Mouse (Mus musculus) MEL (cell line): ENCODE results near the gene Rab14. TPM values are rescaled to one million over a fixed set of nuclear protein-coding genes. Genes with fewer than 3 reads are reported as not detected.

Experiments
- DNase-seq: peaks from one replicate; pipeline ENCODE4 v3.0.0; 2011; ENCODE audit warnings: low read depth, low spot score
- H3K27ac ChIP-seq: 2 replicates; pipeline ENCODE4 v1.5.1; 2012; ENCODE audit warnings: low read depth, mild to moderate bottlenecking, control low read depth, low read length, moderate library complexity; ENCODE audit not compliant: control insufficient read depth
- H3K27me3 ChIP-seq, 2 experiments: fragments of 150-350 bp in 1 of 2; sonication (generic) in 1 of 2; 2 replicates each; pipeline ENCODE4 v1.6.1; 2012; ENCODE audit warnings: low read length in 2 of 2, mild to moderate bottlenecking in 2 of 2, improper control_type of control experiment in 1 of 2, moderate library complexity in 1 of 2; ENCODE audit not compliant: insufficient read depth in 2 of 2, control insufficient read depth in 1 of 2
- H3K36me3 ChIP-seq, 2 experiments: 2 replicates each; pipeline ENCODE4 v1.6.1; 2012 to 2014; ENCODE audit warnings: low read length in 2 of 2, improper control_type of control experiment in 1 of 2, inconsistent platforms in 1 of 2, mild to moderate bottlenecking in 1 of 2; ENCODE audit not compliant: insufficient read depth in 2 of 2, control insufficient read depth in 1 of 2
- H3K4me1 ChIP-seq, 2 experiments: fragments of 150-350 bp in 1 of 2; sonication (generic) in 1 of 2; 2 replicates each; pipeline ENCODE4 v1.6.1; 2012; ENCODE audit warnings: low read length in 2 of 2, improper control_type of control experiment in 1 of 2, mild to moderate bottlenecking in 1 of 2; ENCODE audit not compliant: insufficient read depth in 2 of 2, control insufficient read depth in 1 of 2
- H3K4me3 ChIP-seq, 2 experiments: fragments of 150-350 bp in 1 of 2; sonication (generic) in 1 of 2; 2 replicates each; pipeline ENCODE4 v1.5.1; 2012; ENCODE audit warnings: low read depth in 2 of 2, low read length in 2 of 2, mild to moderate bottlenecking in 2 of 2, moderate library complexity in 2 of 2, control low read depth in 1 of 2, improper control_type of control experiment in 1 of 2; ENCODE audit not compliant: control insufficient read depth in 1 of 2, insufficient read depth in 1 of 2
- H3K79me2 ChIP-seq: 2 replicates; pipeline ENCODE4 v1.6.1; 2012; ENCODE audit warnings: mild to moderate bottlenecking, low read length, moderate library complexity; ENCODE audit not compliant: control insufficient read depth, poor library complexity, insufficient read depth
- H3K9ac ChIP-seq: 2 replicates; pipeline ENCODE4 v1.6.1; 2012; ENCODE audit warnings: low read depth, mild to moderate bottlenecking, control low read depth, low read length, moderate library complexity; ENCODE audit not compliant: control insufficient read depth, poor library complexity, severe bottlenecking
- H3K9me3 ChIP-seq: fragments of 150-350 bp; sonication (generic); replicated peaks from 2 replicates; pipeline ENCODE4 v1.6.1; 2012; ENCODE audit warnings: mild to moderate bottlenecking, low read length, improper control_type of control experiment, moderate library complexity; ENCODE audit not compliant: insufficient read depth
- BHLHE40 ChIP-seq: IDR thresholded peaks from 2 replicates; pipeline ENCODE4 v1.6.1; 2012; ENCODE audit warnings: low read depth, mild to moderate bottlenecking, inconsistent platforms, low read length, improper control_type of control experiment, borderline replicate concordance
- CTCF ChIP-seq, 3 experiments: IDR thresholded peaks in 2 of 3; conservative IDR thresholded peaks in 1 of 3; 2 replicates each; pipeline ENCODE4 v1.5.1; 2011 to 2012; ENCODE audit warnings: low read length in 3 of 3, low read depth in 2 of 3, mild to moderate bottlenecking in 2 of 3, improper control_type of control experiment in 1 of 3, inconsistent platforms in 1 of 3, mixed read lengths in 1 of 3, moderate library complexity in 1 of 3; ENCODE audit not compliant: control insufficient read depth in 1 of 3, insufficient read depth in 1 of 3, poor library complexity in 1 of 3, severe bottlenecking in 1 of 3
- E2F4 ChIP-seq: IDR thresholded peaks from 2 replicates; pipeline ENCODE4 v1.6.1; 2011; ENCODE audit warnings: low read depth, low read length, improper control_type of control experiment, borderline replicate concordance
- GABPA ChIP-seq: IDR thresholded peaks from 2 replicates; pipeline ENCODE4 v1.6.1; 2012; ENCODE audit warnings: low read depth, mild to moderate bottlenecking, inconsistent platforms, low read length, improper control_type of control experiment, moderate library complexity
- JUND ChIP-seq: IDR thresholded peaks from 2 replicates; pipeline ENCODE4 v1.6.1; 2011; ENCODE audit warnings: low read depth, mild to moderate bottlenecking, improper control_type of control experiment, low read length
- MAZ ChIP-seq: IDR thresholded peaks from 2 replicates; pipeline ENCODE4 v1.6.1; 2012; ENCODE audit warnings: low read depth, mild to moderate bottlenecking, inconsistent platforms, low read length, improper control_type of control experiment
- MEF2A ChIP-seq: IDR thresholded peaks from 2 replicates; pipeline ENCODE4 v1.6.1; 2014; ENCODE audit warnings: low read depth, mild to moderate bottlenecking, inconsistent platforms, low read length, improper control_type of control experiment; ENCODE audit not compliant: poor library complexity, insufficient replicate concordance, severe bottlenecking; ENCODE audit errors: extremely low read depth
- NRF1 ChIP-seq: IDR thresholded peaks from 2 replicates; pipeline ENCODE4 v1.6.1; 2014; ENCODE audit warnings: low read depth, mild to moderate bottlenecking, inconsistent platforms, low read length, improper control_type of control experiment, moderate library complexity; ENCODE audit not compliant: poor library complexity, insufficient read depth, severe bottlenecking
- POLR2A ChIP-seq, 2 experiments: IDR thresholded peaks; 2 replicates each; pipeline ENCODE4 v1.6.1; 2011 to 2012; ENCODE audit warnings: low read length in 2 of 2, mild to moderate bottlenecking in 2 of 2, control low read depth in 1 of 2, improper control_type of control experiment in 1 of 2, low read depth in 1 of 2, moderate library complexity in 1 of 2; ENCODE audit not compliant: control insufficient read depth in 1 of 2, insufficient read depth in 1 of 2, poor library complexity in 1 of 2
- POLR2AphosphoS5 ChIP-seq: IDR thresholded peaks from 2 replicates; pipeline ENCODE4 v1.6.1; 2012; ENCODE audit warnings: low read depth, borderline replicate concordance, mild to moderate bottlenecking, inconsistent platforms, low read length, moderate library complexity, mixed read lengths
- RAD21 ChIP-seq: IDR thresholded peaks from 2 replicates; pipeline ENCODE4 v1.6.1; 2011; ENCODE audit warnings: mild to moderate bottlenecking, low read depth, low read length, improper control_type of control experiment
- TAL1 ChIP-seq: IDR thresholded peaks from 2 replicates; pipeline ENCODE4 v1.6.1; 2012; ENCODE audit warnings: mild to moderate bottlenecking, inconsistent platforms, low read length, moderate library complexity, mixed read lengths
- TBP ChIP-seq: IDR thresholded peaks from 2 replicates; pipeline ENCODE4 v1.8.0; 2011; ENCODE audit warnings: low read depth, low read length, improper control_type of control experiment
- USF1 ChIP-seq: IDR thresholded peaks from 2 replicates; pipeline ENCODE4 v1.6.1; 2014; ENCODE audit warnings: low read depth, mild to moderate bottlenecking, inconsistent platforms, low read length, improper control_type of control experiment, moderate library complexity
- USF2 ChIP-seq, 2 experiments: IDR thresholded peaks; 2 replicates each; pipeline ENCODE4 v1.6.1; 2011 to 2012; ENCODE audit warnings: improper control_type of control experiment in 2 of 2, low read length in 2 of 2, borderline replicate concordance in 1 of 2, inconsistent platforms in 1 of 2, low read depth in 1 of 2, mild to moderate bottlenecking in 1 of 2; ENCODE audit not compliant: insufficient read depth in 1 of 2
- ZC3H11A ChIP-seq: IDR thresholded peaks from 2 replicates; pipeline ENCODE4 v1.6.1; 2012; ENCODE audit warnings: low read depth, mild to moderate bottlenecking, inconsistent platforms, low read length, improper control_type of control experiment
- ZKSCAN1 ChIP-seq: IDR thresholded peaks from 2 replicates; pipeline ENCODE4 v1.6.1; 2012; ENCODE audit warnings: low read depth, mild to moderate bottlenecking, inconsistent platforms, low read length, improper control_type of control experiment, moderate library complexity
- ZNF384 ChIP-seq: IDR thresholded peaks from 2 replicates; pipeline ENCODE4 v1.6.1; 2012; ENCODE audit warnings: low read depth, mild to moderate bottlenecking, inconsistent platforms, low read length, improper control_type of control experiment
- polyA plus RNA-seq, 2 experiments: library from polyadenylated mRNA; stranded (reverse) in 1 of 2; unstranded in 1 of 2; fragments of >175 nt in 1 of 2; fragments of >200 nt in 1 of 2; gene quantifications; 2 replicates each; pipeline versions ENCODE4 v1.2.1 to v1.2.4; 2012; ENCODE audit warnings: low replicate concordance in 2 of 2, low read depth in 1 of 2; ENCODE audit not compliant: insufficient read length in 2 of 2, insufficient read depth in 1 of 2, missing spikeins in 1 of 2
- total RNA-seq: library from RNA; depleted of rRNA; stranded (reverse); fragments of 300-350 nt; gene quantifications from 2 replicates; pipeline ENCODE4 v1.2.3, GENCODE M21; 2012

The Rab14 gene
- total and polyA plus RNA-seq, 3 experiments = 28.1 to 81.6 (median 78.1) TPM

DNA sequence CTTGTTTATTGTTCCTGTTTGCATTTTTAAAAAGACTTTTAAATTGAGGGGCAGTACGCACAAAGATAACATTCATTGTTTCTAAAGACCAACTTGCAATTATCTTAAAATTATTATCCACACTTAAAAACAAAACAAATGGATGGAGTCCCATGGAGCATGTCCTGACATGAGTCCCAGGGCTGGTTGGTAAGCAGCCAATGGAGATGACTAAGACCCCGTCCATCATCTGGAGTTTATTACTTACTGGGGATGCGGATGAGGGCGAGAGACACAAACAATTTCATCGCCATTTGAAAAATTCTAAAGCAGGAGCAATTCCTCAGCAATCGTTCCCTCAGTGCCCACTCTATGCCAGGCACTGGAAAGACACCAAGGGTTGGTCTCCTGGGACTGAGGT lies 34.1 kb upstream of the Rab14 start:
- Histone ChIP-seq H3K36me3 (peaks cover 0 to 11% of the 10 kb centered on the region in 2 experiments; a peak in 2 of 4 replicates), H3K79me2 (no peaks in the 10 kb centered on the region), H3K4me1 (peaks cover 0 to 16% of the 10 kb centered on the region in 2 experiments; a peak in 2 of 4 replicates), H3K4me3 (no peak overlapping the region), H3K27me3 (peaks cover 0 to 4% of the 10 kb centered on the region in 2 experiments; a peak in 2 of 4 replicates), H3K9ac (no peak overlapping the region), H3K9me3 (no peaks in the 10 kb centered on the region), H3K27ac (no peak overlapping the region)
- DNase-seq = no peak
- TF ChIP-seq ZNF384 (no peak), RAD21 (no peak), TBP (no peak)

GRCm38 (mm10) chr2:35233898-35234297 lies 33.0 kb upstream of the Rab14 start:
- H3K27ac ChIP-seq = no peak overlapping the region
- TF ChIP-seq NRF1 (no peak), TBP (no peak), JUND (no peak), MAZ (no peak), USF1 (no peak), ZC3H11A (no peak), MEF2A (no peak), POLR2A (IDR thresholded peaks at IDR 0.05; ENCODE audit: control insufficient read depth in 1 of 2, insufficient read depth in 1 of 2, low read depth in 1 of 2, low read length in 2 of 2, poor library complexity in 1 of 2) (no peak), TAL1 (no peak), GABPA (no peak), ZKSCAN1 (no peak), POLR2AphosphoS5 (no peak), E2F4 (no peak), USF2 (IDR thresholded peaks at IDR 0.05; ENCODE audit: borderline replicate concordance in 1 of 2, insufficient read depth in 1 of 2, low read depth in 1 of 2, low read length in 2 of 2) (no peak), CTCF (IDR thresholded peaks at IDR 0.05 in 2 of 3, conservative IDR thresholded peaks at IDR 0.05 in 1 of 3; ENCODE audit: control insufficient read depth in 1 of 3, insufficient read depth in 1 of 3, low read depth in 2 of 3, low read length in 3 of 3, poor library complexity in 1 of 3, severe bottlenecking in 1 of 3) (no peak), BHLHE40 (no peak)
- TF ChIP-seq, all 39 proteins: peak for 0
- no peak overlapping the region for H3K4me3 ChIP-seq
- peaks cover 0 to 11% of the 10 kb centered on the region in 2 experiments; a peak in 2 of 4 replicates for H3K36me3 ChIP-seq
- peaks cover 0 to 16% of the 10 kb centered on the region in 2 experiments; a peak in 2 of 4 replicates for H3K4me1 ChIP-seq
- H3K79me2 ChIP-seq = no peaks in the 10 kb centered on the region
- H3K9me3 ChIP-seq = no peaks in the 10 kb centered on the region
- no peak for DNase-seq
- H3K27me3 ChIP-seq = peaks cover 1 to 4% of the 10 kb centered on the region in 2 experiments
- H3K9ac ChIP-seq = no peak overlapping the region
